Mouse (Mus musculus) limb, embryonic 14.5 days (tissue): ENCODE measurements around the gene Zc3h7b. TPM values are rescaled to one million over a fixed set of nuclear protein-coding genes. Genes with fewer than 3 reads are reported as not detected.

Experiments
- ATAC-seq: fragments of 200-750 bp; cut with Nextera tagmentation; 2 replicates; pipeline ENCODE4 v1.8.0; 2017; ENCODE audit warnings: low read depth, moderate number of reproducible peaks, moderate TSS enrichment; ENCODE audit not compliant: low FRiP score
- DNase-seq: peaks from one replicate; pipeline ENCODE4 v3.0.0-alpha.2; 2015; ENCODE audit warnings: low spot score
- H3K27ac ChIP-seq: fragments of 300-500 bp; sonication (generic); replicated peaks from 2 replicates; pipeline ENCODE4 v1.5.1; 2014; ENCODE audit warnings: low read depth, mild to moderate bottlenecking, low read length, moderate library complexity, mixed read lengths
- H3K27me3 ChIP-seq: fragments of 300-500 bp; sonication (generic); 2 replicates; pipeline ENCODE4 v1.6.1; 2014; ENCODE audit warnings: low read length, mixed read lengths; ENCODE audit not compliant: control insufficient read depth, insufficient read depth
- H3K36me3 ChIP-seq: fragments of 300-500 bp; sonication (generic); 2 replicates; pipeline ENCODE4 v1.6.1; 2014; ENCODE audit warnings: mild to moderate bottlenecking, low read length, moderate library complexity, mixed read lengths; ENCODE audit not compliant: control insufficient read depth, insufficient read depth
- H3K4me1 ChIP-seq: fragments of 300-500 bp; sonication (generic); 2 replicates; pipeline ENCODE4 v1.6.1; 2014; ENCODE audit warnings: antibody characterized with exemption, low read length, mixed read lengths; ENCODE audit not compliant: control insufficient read depth, insufficient read depth
- H3K4me2 ChIP-seq: fragments of 300-500 bp; sonication (generic); replicated peaks from 2 replicates; pipeline ENCODE4 v1.6.1; 2014; ENCODE audit warnings: low read depth, mild to moderate bottlenecking, low read length, moderate library complexity; ENCODE audit not compliant: severe bottlenecking
- H3K4me3 ChIP-seq: fragments of 300-500 bp; sonication (generic); replicated peaks from 2 replicates; pipeline ENCODE4 v1.5.1; 2014; ENCODE audit warnings: low read length
- H3K9ac ChIP-seq: fragments of 300-500 bp; sonication (generic); 2 replicates; pipeline ENCODE4 v1.6.1; 2014; ENCODE audit warnings: mild to moderate bottlenecking, low read depth, low read length, moderate library complexity; ENCODE audit not compliant: severe bottlenecking
- H3K9me3 ChIP-seq: fragments of 300-500 bp; sonication (generic); 2 replicates; pipeline ENCODE4 v1.6.1; 2016; ENCODE audit warnings: low read length; ENCODE audit not compliant: control insufficient read depth
- POLR2A ChIP-seq: fragments of 200-500 bp; IDR thresholded peaks from 2 replicates; pipeline ENCODE4 v1.8.0; 2012; ENCODE audit warnings: inconsistent platforms, mild to moderate bottlenecking, moderate library complexity, borderline replicate concordance; ENCODE audit not compliant: insufficient read depth, insufficient read length; ENCODE audit errors: extremely low read depth
- WGBS: fragments of 180-500 bp; shearing (Covaris S2); extraction: QIAGEN DNeasy Blood & Tissue Kit; methylation state at CpG from one replicate; pipeline ENCODE4 v1.1.7; 2014; 5-methylcytosine and 5-hydroxymethylcytosine counted together
- polyA plus RNA-seq, 2 experiments: library from polyadenylated mRNA; depleted of rRNA in 1 of 2; stranded (reverse) in 1 of 2; unstranded in 1 of 2; fragments of >200 nt; fragmentation: Nextera tagmentation in 1 of 2; extraction: Ambion mirVana in 1 of 2; gene quantifications; 2 replicates each; pipeline versions ENCODE4 v1.2.1 to v1.2.3; 2012 to 2014

Gene Zc3h7b
- polyA plus RNA-seq (2012; rRNA removed) (61.9 and 70.8 TPM in 2 replicates), polyA plus RNA-seq (2014; fragmentation: Nextera tagmentation; extraction: Ambion mirVana) (38.5 and 43.2 TPM in 2 replicates)

GRCm38 (mm10) chr15:81744992-81745600 lies at the start of gene Zc3h7b, which contains the start of gene Rangap1:
Gene Zc3h7b (plus strand): TSS chr15:81745057.
Gene Rangap1 (minus strand): TSS chr15:81745530.
- Histone ChIP-seq H3K4me1 (peaks cover 6% of the 10 kb centered on the region), H3K9ac (peak within 1 kb of the TSS; percentile 94), H3K9me3 (no peaks in the 10 kb centered on the region), H3K27ac (peak within 1 kb of the TSS; percentile 90), H3K27me3 (no peaks in the 10 kb centered on the region), H3K4me3 (peak within 1 kb of the TSS; percentile 73), H3K4me2 (peak within 1 kb of the TSS; percentile 78), H3K36me3 (0 out of 2 replicates have a peak, but pooled peaks cover 4% of the 10 kb centered on the region)
- DNase-seq (peak; percentile 74), ATAC-seq (peak; percentile 88)
- TF ChIP-seq POLR2A, result peak; percentile 59; the same call in 1 of the 2 replicates
- WGBS, result 2% methylated on average over 60 of the region's 65 CpGs

- H3K36me3 ChIP-seq, result no peaks in the 10 kb centered on the region
- 56% methylated on average over 7 of the region's 7 CpGs for WGBS
- H3K27ac ChIP-seq, result peak within 1 kb of the TSS; percentile 76
- peaks cover 17% of the 10 kb centered on the region; the same call in 1 of the 2 replicates for H3K4me1 ChIP-seq
- H3K4me3 ChIP-seq, result peak within 1 kb of the TSS; percentile 22
- DNase-seq (peak; percentile 19), ATAC-seq (peak; percentile 13; the same call in 1 of the 2 replicates)
- peak within 1 kb of the TSS; percentile 39 for H3K4me2 ChIP-seq
- H3K9me3 ChIP-seq, result no peaks in the 10 kb centered on the region
- H3K9ac ChIP-seq, result peak within 1 kb of the TSS; percentile 25
- peaks cover 17% of the 10 kb centered on the region for H3K27me3 ChIP-seq
- no peak for TF ChIP-seq POLR2A
Measured at GRCm38 (mm10) chr15:81697175-81697574, 47.7 kb upstream of the Zc3h7b start, which contains the start of gene Chadl. Gene Chadl (minus strand): TSS chr15:81697287.

- H3K36me3 ChIP-seq, result 0 out of 2 replicates have a peak, but pooled peaks cover under 1% of the 10 kb centered on the region
- H3K4me3 ChIP-seq, result peak overlapping the region; percentile 22
- H3K4me2 ChIP-seq, result 0 out of 2 replicates have a peak overlapping the region, but pooled peaks have one; percentile 39
- no peak overlapping the region for H3K27ac ChIP-seq
- H3K27me3 ChIP-seq, result peaks cover 10% of the 10 kb centered on the region; the same call in 1 of the 2 replicates
- WGBS, result 38% methylated on average over 3 of the region's 3 CpGs
- no peak overlapping the region for H3K9ac ChIP-seq
- H3K4me1 ChIP-seq, result peaks cover 15% of the 10 kb centered on the region; the same call in 1 of the 2 replicates
- DNase-seq (peak; percentile 31), ATAC-seq (no peak)
- no peak for TF ChIP-seq POLR2A
- H3K9me3 ChIP-seq, result no peaks in the 10 kb centered on the region
Measured at GRCm38 (mm10) chr15:81697847-81698246, 47.0 kb upstream of the Zc3h7b start.

GRCm38 (mm10) chr15:81698532-81698931 lies 46.3 kb upstream of the Zc3h7b start:
- WGBS, result 68% methylated on average over 2 of the region's 2 CpGs
- no peak overlapping the region for H3K4me2 ChIP-seq
- no peak for ATAC-seq
- H3K27ac ChIP-seq, result no peak overlapping the region
- 0 out of 2 replicates have a peak, but pooled peaks cover 3% of the 10 kb centered on the region for H3K27me3 ChIP-seq
- no peak for TF ChIP-seq POLR2A
- H3K36me3 ChIP-seq, result 0 out of 2 replicates have a peak, but pooled peaks cover 6% of the 10 kb centered on the region
- no peak overlapping the region for H3K9ac ChIP-seq
- no peak overlapping the region for H3K4me3 ChIP-seq
- no peak for DNase-seq
- H3K9me3 ChIP-seq, result no peaks in the 10 kb centered on the region
- peaks cover 10% of the 10 kb centered on the region; the same call in 1 of the 2 replicates for H3K4me1 ChIP-seq

- 51% methylated on average over 2 of the region's 2 CpGs for WGBS
- no peak overlapping the region for H3K4me2 ChIP-seq
- H3K27me3 ChIP-seq, result no peaks in the 10 kb centered on the region
- DNase-seq (no peak), ATAC-seq (no peak)
- H3K27ac ChIP-seq, result no peak overlapping the region
- no peak for TF ChIP-seq POLR2A
- H3K9ac ChIP-seq, result no peak overlapping the region
- no peaks in the 10 kb centered on the region for H3K4me1 ChIP-seq
- H3K36me3 ChIP-seq, result peaks cover 21% of the 10 kb centered on the region
- no peak overlapping the region for H3K4me3 ChIP-seq
- no peaks in the 10 kb centered on the region for H3K9me3 ChIP-seq
Measured at GRCm38 (mm10) chr15:81700161-81700560, 44.7 kb upstream of the Zc3h7b start.
